ENCODE assay signal across 17 mouse cellular contexts in the genomic region with DNA sequence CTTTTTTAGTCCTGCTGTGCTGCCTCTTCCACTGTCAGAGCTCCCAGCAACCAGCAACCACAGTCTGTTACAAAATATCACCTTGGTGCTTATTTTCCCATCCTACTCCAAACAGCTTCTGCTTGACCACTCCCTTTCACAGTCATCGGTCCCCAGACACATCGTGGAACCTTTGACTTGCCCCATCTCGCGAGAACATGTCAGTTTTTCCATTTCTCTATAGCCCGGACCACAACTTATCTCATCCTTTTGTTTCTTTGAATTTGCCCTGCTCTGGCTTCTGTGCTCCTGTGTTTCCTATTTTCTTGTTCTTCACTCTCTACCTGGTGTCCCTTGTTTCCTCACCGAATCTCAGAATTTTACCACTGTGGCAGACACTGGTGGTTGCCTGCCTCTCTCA.
"Had no signal": no experiment of that assay in that cellular context is flagged by ENCODE, and none has a peak within 500 bp of the region (broad histone marks: within the 10 kb centered on the region; RNA-seq: fewer than 3 reads in every experiment).

No protein-coding gene starts in this region.

- H3K9me3 ChIP-seq: lung, embryonic 15.5 days; megakaryocyte, embryonic 14.5 days; midbrain, embryonic 13.5 days; midbrain, embryonic 15.5 days; neural tube, embryonic 12.5 days; stomach, embryonic 15.5 days had no signal

- H3K4me3 ChIP-seq: lung, embryonic 15.5 days; megakaryocyte, embryonic 14.5 days; midbrain, embryonic 13.5 days; midbrain, embryonic 15.5 days; neural tube, embryonic 12.5 days; stomach, embryonic 15.5 days had no signal

- H3K27ac ChIP-seq: lung, embryonic 15.5 days; macrophage; midbrain, embryonic 13.5 days; midbrain, embryonic 15.5 days; neural tube, embryonic 12.5 days; stomach, embryonic 15.5 days; stomach, postnatal 0 days had no signal

- DNase-seq: lung, adult 2 months; lung, postnatal 14 days; lung, postnatal 36 days; right cerebral cortex, postnatal 14 days; thymus, adult 2 months; thymus, postnatal 25 days; thymus, postnatal 4 days had no signal

- H3K4me1 ChIP-seq: lung, embryonic 15.5 days; stomach, embryonic 15.5 days had no signal

- ATAC-seq: lung, postnatal 0 days; midbrain, embryonic 13.5 days; midbrain, embryonic 15.5 days had no signal

- H3K9ac ChIP-seq: lung, embryonic 15.5 days; midbrain, embryonic 13.5 days; midbrain, embryonic 15.5 days; neural tube, embryonic 12.5 days; stomach, embryonic 15.5 days had no signal

- H3K27me3 ChIP-seq: lung, embryonic 15.5 days; megakaryocyte, embryonic 14.5 days; midbrain, embryonic 13.5 days; midbrain, embryonic 15.5 days; neural tube, embryonic 12.5 days; stomach, embryonic 15.5 days had no signal

- H3K4me2 ChIP-seq: lung, embryonic 15.5 days; midbrain, embryonic 11.5 days; midbrain, embryonic 13.5 days; midbrain, embryonic 15.5 days; neural tube, embryonic 12.5 days; stomach, embryonic 15.5 days had no signal

- H3K36me3 ChIP-seq: lung, embryonic 15.5 days; midbrain, embryonic 13.5 days; midbrain, embryonic 15.5 days; neural tube, embryonic 12.5 days; stomach, embryonic 15.5 days had no signal
